Mouse (Mus musculus): ENCODE results near the gene Cx3cr1. TPM values are rescaled to one million over a fixed set of nuclear protein-coding genes. Genes with fewer than 3 reads are reported as not detected.

Cx3cr1 gene
- polyA plus RNA-seq, 1 experiment from 2014 or later, result 8.6 TPM

DNA sequence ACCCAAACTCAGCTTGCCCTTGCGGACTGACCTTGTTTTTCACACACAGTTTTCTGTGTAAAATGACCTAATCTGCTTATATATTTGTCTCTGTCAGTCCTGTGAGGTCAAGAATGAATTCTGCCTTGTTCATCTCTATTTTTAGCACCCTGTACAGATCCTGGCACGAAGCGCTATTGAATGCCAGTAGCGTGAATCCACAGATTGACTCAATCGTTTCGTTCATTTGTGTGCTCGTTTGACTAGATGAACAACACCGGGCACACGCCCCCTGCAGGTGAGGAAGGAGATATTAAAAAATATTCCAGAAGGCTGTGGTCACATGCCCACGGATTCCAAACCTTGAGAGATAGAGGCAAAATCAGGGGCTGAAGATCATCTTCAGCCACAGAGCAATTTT, 58.1 kb downstream of the Cx3cr1 start:
- H3K4me3 ChIP-seq (ENCODE audit: low read depth, low read length), result peak overlapping the region; percentile 36
- peak; percentile 84 for TF ChIP-seq CTCF (IDR thresholded peaks at IDR 0.05; ENCODE audit: low read depth)
- peak; percentile 2 for TF ChIP-seq EP300 (optimal IDR thresholded peaks at IDR 0.05)
- peak; percentile 73 for DNase-seq (ENCODE audit: low spot score)
- H3K9me3 ChIP-seq (ENCODE audit: control insufficient read depth, low read length), result no peaks in the 10 kb centered on the region
- no peaks in the 10 kb centered on the region for H3K27me3 ChIP-seq (ENCODE audit: control insufficient read depth, insufficient read depth, low read length)
- H3K4me2 ChIP-seq (replicated peaks; ENCODE audit: low read depth), result peak overlapping the region; percentile 68
- peak overlapping the region; percentile 89 for H3K27ac ChIP-seq (replicated peaks)
- ATAC-seq (ENCODE audit: low FRiP score, low TSS enrichment), result peak; percentile 77
- 0 out of 2 replicates have a peak overlapping the region, but pooled peaks have one; percentile 41 for H3K9ac ChIP-seq (ENCODE audit: low read length)
- no peaks in the 10 kb centered on the region for H3K4me1 ChIP-seq (replicated peaks; ENCODE audit: control insufficient read depth, insufficient read depth)
- no peaks in the 10 kb centered on the region for H3K36me3 ChIP-seq (ENCODE audit: control insufficient read depth, insufficient read depth, low read length)
- under 1% methylated on average over 10 of the region's 10 CpGs for WGBS

DNA sequence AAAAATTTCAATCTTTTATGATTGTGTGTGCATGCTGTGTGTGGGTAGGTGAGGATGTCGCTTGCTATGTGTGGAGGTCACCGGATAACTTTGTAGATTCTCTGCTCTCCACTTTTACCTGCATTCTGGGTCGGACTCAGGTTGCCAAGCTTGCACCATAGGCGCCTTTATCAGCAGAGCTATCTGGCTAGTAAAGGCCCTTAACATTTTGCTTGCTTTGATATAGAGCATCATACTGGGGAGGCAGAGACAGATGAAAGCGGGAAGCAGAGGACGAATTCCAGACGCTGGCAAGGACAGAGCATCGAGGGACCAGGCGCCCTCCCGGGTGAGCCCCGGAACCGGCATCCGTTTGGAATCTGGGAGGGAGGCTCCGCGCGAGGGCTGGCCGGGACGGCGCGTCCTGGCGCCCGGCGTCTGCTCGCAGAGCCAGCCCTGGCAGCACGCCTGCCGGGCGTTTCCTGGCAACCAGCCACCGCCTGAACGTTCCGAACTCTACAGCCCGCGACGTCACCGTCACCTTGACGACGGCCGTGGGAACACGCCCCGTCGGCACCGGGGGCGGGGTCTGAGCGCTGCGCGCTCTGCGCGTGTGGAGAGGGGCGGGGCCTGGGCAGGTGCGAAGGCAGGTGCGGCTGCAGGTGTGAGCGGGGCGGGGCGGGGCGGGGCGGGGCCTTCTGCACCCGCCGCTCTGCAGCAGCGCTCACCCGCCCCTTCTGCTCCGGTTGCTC, 58.7 kb downstream of the Cx3cr1 start:
- H3K4me2 ChIP-seq (replicated peaks; ENCODE audit: low read depth), result peak overlapping the region; percentile 68
- H3K4me3 ChIP-seq (ENCODE audit: low read depth, low read length), result peak overlapping the region; percentile 36
- peak overlapping the region; percentile 47; the same call in 1 of the 2 replicates for H3K9ac ChIP-seq (ENCODE audit: low read length)
- WGBS, result 2% methylated on average over 47 of the region's 60 CpGs
- no peaks in the 10 kb centered on the region for H3K4me1 ChIP-seq (replicated peaks; ENCODE audit: control insufficient read depth, insufficient read depth)
- H3K36me3 ChIP-seq (ENCODE audit: control insufficient read depth, insufficient read depth, low read length), result no peaks in the 10 kb centered on the region
- peak; percentile 93 for ATAC-seq (ENCODE audit: low FRiP score, low TSS enrichment)
- H3K27ac ChIP-seq (replicated peaks), result peak overlapping the region; percentile 89
- H3K9me3 ChIP-seq (ENCODE audit: control insufficient read depth, low read length), result no peaks in the 10 kb centered on the region
- H3K27me3 ChIP-seq (ENCODE audit: control insufficient read depth, insufficient read depth, low read length), result no peaks in the 10 kb centered on the region
- DNase-seq (ENCODE audit: low spot score), result peak; percentile 100
- TF ChIP-seq CTCF (IDR thresholded peaks at IDR 0.05; ENCODE audit: low read depth) (no peak), EP300 (optimal IDR thresholded peaks at IDR 0.05) (peak; percentile 77)

GRCm38 (mm10) chr9:120009871-120010270, 59.8 kb downstream of the Cx3cr1 start:
- 85% methylated on average over 3 of the region's 3 CpGs for whole genome bisulfite sequencing
- ATAC-seq (ENCODE audit: low FRiP score, low TSS enrichment), result no peak
- Histone ChIP-seq H3K4me3 (ENCODE audit: low read depth, low read length) (no peak overlapping the region), H3K9me3 (ENCODE audit: control insufficient read depth, low read length) (no peaks in the 10 kb centered on the region), H3K27me3 (ENCODE audit: control insufficient read depth, insufficient read depth, low read length) (no peaks in the 10 kb centered on the region), H3K27ac (replicated peaks) (no peak overlapping the region), H3K9ac (ENCODE audit: low read length) (no peak overlapping the region), H3K36me3 (ENCODE audit: control insufficient read depth, insufficient read depth, low read length) (no peaks in the 10 kb centered on the region), H3K4me2 (replicated peaks; ENCODE audit: low read depth) (no peak overlapping the region), H3K4me1 (replicated peaks; ENCODE audit: control insufficient read depth, insufficient read depth) (no peaks in the 10 kb centered on the region)
- DNase-seq (ENCODE audit: low spot score), result no peak
- TF ChIP-seq CTCF (IDR thresholded peaks at IDR 0.05; ENCODE audit: low read depth) (no peak), EP300 (optimal IDR thresholded peaks at IDR 0.05) (no peak)

DNA sequence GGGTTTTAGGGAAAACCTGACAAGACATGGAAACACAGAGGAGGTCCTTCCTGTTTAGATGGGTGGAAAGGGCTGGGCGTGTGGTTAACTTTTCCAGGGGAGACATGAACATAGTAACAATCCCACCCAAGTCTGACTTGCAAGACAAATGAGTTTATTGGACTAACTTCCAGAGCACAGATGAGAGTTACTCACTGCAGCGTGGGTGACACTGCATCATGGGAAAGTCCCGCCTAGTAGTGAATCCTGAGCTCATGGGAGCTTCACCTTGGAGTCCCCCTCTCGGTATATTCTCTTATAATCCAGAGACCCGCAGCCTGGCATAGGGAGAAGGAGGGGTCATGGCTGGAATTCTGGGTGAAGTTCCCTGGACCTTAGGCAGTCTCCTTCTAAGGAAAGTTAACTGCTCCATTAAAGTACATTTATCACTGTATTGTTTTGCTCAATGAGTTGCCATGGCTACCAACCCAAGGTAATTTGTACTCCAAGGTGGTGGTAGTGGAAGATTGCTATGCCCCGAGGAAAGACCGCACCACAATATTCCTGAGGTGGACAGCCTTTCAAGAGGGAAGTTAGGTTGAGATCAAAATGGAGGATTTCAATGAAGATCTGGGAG, 60.3 kb downstream of the Cx3cr1 start:
- Histone ChIP-seq H3K36me3 (ENCODE audit: control insufficient read depth, insufficient read depth, low read length) (no peaks in the 10 kb centered on the region), H3K9ac (ENCODE audit: low read length) (no peak overlapping the region), H3K27me3 (ENCODE audit: control insufficient read depth, insufficient read depth, low read length) (no peaks in the 10 kb centered on the region), H3K4me1 (replicated peaks; ENCODE audit: control insufficient read depth, insufficient read depth) (no peaks in the 10 kb centered on the region), H3K27ac (replicated peaks) (no peak overlapping the region), H3K9me3 (ENCODE audit: control insufficient read depth, low read length) (no peaks in the 10 kb centered on the region), H3K4me2 (replicated peaks; ENCODE audit: low read depth) (no peak overlapping the region), H3K4me3 (ENCODE audit: low read depth, low read length) (no peak overlapping the region)
- no peak for TF ChIP-seq CTCF (IDR thresholded peaks at IDR 0.05; ENCODE audit: low read depth)
- TF ChIP-seq EP300 (optimal IDR thresholded peaks at IDR 0.05), result no peak
- WGBS, result 63% methylated on average over 7 of the region's 7 CpGs
- no peak for DNase-seq (ENCODE audit: low spot score)
- ATAC-seq (ENCODE audit: low FRiP score, low TSS enrichment), result no peak

- Histone ChIP-seq H3K9ac (ENCODE audit: low read length) (no peak overlapping the region), H3K9me3 (ENCODE audit: control insufficient read depth, low read length) (no peaks in the 10 kb centered on the region), H3K27ac (replicated peaks) (no peak overlapping the region), H3K4me2 (replicated peaks; ENCODE audit: low read depth) (no peak overlapping the region), H3K36me3 (ENCODE audit: control insufficient read depth, insufficient read depth, low read length) (no peaks in the 10 kb centered on the region), H3K27me3 (ENCODE audit: control insufficient read depth, insufficient read depth, low read length) (no peaks in the 10 kb centered on the region), H3K4me3 (ENCODE audit: low read depth, low read length) (no peak overlapping the region), H3K4me1 (replicated peaks; ENCODE audit: control insufficient read depth, insufficient read depth) (no peaks in the 10 kb centered on the region)
- ATAC-seq (ENCODE audit: low FRiP score, low TSS enrichment) (no peak), DNase-seq (ENCODE audit: low spot score) (no peak)
- 88% methylated on average over 1 of the region's 1 CpGs for WGBS
- TF ChIP-seq CTCF (IDR thresholded peaks at IDR 0.05; ENCODE audit: low read depth) (0 out of 2 replicates have a peak, but pooled peaks have one; percentile 26), EP300 (optimal IDR thresholded peaks at IDR 0.05) (no peak)
These were observed 61.8 kb downstream of the Cx3cr1 start for GRCm38 (mm10) chr9:120007833-120008232.

DNA sequence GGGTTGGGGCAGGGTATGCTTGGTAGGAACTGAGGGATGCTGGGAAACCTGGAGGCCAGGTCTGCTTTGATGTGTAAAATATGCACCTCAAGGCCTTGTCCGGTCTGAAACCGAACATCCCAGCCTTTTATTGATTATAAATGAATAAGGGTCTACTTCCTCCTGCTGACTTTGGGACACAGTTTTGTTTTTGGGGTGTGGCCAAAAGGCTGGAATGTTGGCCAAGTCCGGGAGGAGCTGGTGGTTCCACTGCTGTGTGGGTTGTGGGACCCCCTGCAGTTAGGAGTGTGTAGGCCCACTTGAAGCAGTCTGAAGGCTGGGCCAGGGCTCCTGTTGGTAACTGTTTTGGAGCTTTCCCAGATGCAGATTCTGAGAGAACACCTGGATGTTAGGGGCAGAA, 63.7 kb downstream of the Cx3cr1 start:
- Histone ChIP-seq H3K4me1 (replicated peaks; ENCODE audit: control insufficient read depth, insufficient read depth) (no peaks in the 10 kb centered on the region), H3K4me2 (replicated peaks; ENCODE audit: low read depth) (no peak overlapping the region), H3K9me3 (ENCODE audit: control insufficient read depth, low read length) (no peaks in the 10 kb centered on the region), H3K4me3 (ENCODE audit: low read depth, low read length) (no peak overlapping the region), H3K27ac (replicated peaks) (no peak overlapping the region), H3K9ac (ENCODE audit: low read length) (no peak overlapping the region), H3K36me3 (ENCODE audit: control insufficient read depth, insufficient read depth, low read length) (no peaks in the 10 kb centered on the region), H3K27me3 (ENCODE audit: control insufficient read depth, insufficient read depth, low read length) (no peaks in the 10 kb centered on the region)
- DNase-seq (ENCODE audit: low spot score), result no peak
- WGBS, result 41% methylated on average over 3 of the region's 3 CpGs
- no peak for TF ChIP-seq EP300 (optimal IDR thresholded peaks at IDR 0.05)
- TF ChIP-seq CTCF (IDR thresholded peaks at IDR 0.05; ENCODE audit: low read depth), result peak; percentile 12; the same call in 1 of the 2 replicates
- no peak for ATAC-seq (ENCODE audit: low FRiP score, low TSS enrichment)
